ENCODE assay signal across 21 mouse cellular contexts in the genomic region with DNA sequence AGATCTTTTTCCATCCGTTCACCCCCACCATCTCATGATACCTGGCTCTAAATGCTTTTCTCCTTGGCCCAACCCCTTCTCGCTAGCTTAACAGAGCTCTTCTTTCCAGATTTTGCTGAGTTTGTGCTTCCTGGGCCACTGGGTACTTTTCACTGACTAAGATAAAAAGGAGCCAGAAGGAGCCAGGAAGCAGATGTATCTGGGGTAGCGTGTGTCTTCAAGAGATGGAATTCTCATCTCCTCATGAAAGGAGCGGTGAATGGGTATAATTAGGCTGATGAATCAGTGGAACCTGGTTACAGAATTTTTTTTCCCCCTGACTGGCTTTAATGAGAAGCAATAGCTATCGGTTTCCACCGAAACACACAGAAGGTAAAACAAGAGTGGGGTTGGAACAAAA.
A peak's percentile ranks its signal among the peaks of the same experiment; 100 is the strongest.
DNase-seq lines count a peak whose midpoint lies in the region; ATAC-seq and TF ChIP-seq lines count a peak whose summit lies in the region.
"Had no signal": no experiment of that assay in that cellular context is flagged by ENCODE, and none has a peak within 500 bp of the region (broad histone marks: within the 10 kb centered on the region; RNA-seq: fewer than 3 reads in every experiment).

No protein-coding gene starts in this region.

- no peak for DNase-seq in forebrain, embryonic 10.5 days (ENCODE audit: extremely low spot score, low spot score)
- no peak for DNase-seq in layer of hippocampus, adult 2 months (ENCODE audit: low spot score in 2 of 2)
- DNase-seq in layer of hippocampus, postnatal 14 days (ENCODE audit: low spot score in 2 of 2) = no peak
- DNase-seq in embryonic facial prominence, embryonic 10.5 days (ENCODE audit: low spot score) = no peak
- no peak for DNase-seq in lung, postnatal 14 days
- DNase-seq: cerebellum, adult 11-12 months; cerebellum, postnatal 25 days; heart, postnatal 4 days; kidney, adult 11 months; kidney, postnatal 10 days; layer of hippocampus, adult 9-11 months; lung, postnatal 10 days; thymus, postnatal 14 days had no signal

- no peaks in the 10 kb centered on the region for H3K27me3 ChIP-seq in forebrain, embryonic 10.5 days (ENCODE audit: poor library complexity, severe bottlenecking)
- no peaks in the 10 kb centered on the region for H3K27me3 ChIP-seq in forebrain, embryonic 13.5 days
- no peaks in the 10 kb centered on the region for H3K27me3 ChIP-seq in embryonic facial prominence, embryonic 10.5 days (replicated peaks; ENCODE audit: low read depth, poor library complexity, severe bottlenecking)
- no peaks in the 10 kb centered on the region for H3K27me3 ChIP-seq in midbrain, embryonic 16.5 days (ENCODE audit: control insufficient read depth, insufficient read depth, low read depth, low read length)
- H3K27me3 ChIP-seq in heart, embryonic 12.5 days (replicated peaks) = no peaks in the 10 kb centered on the region
- H3K27me3 ChIP-seq: heart, embryonic 13.5 days; limb, embryonic 15.5 days; megakaryocyte, embryonic 14.5 days had no signal

- H3K4me1 ChIP-seq in forebrain, embryonic 10.5 days = peaks cover 39% of the 10 kb centered on the region
- peaks cover 32% of the 10 kb centered on the region for H3K4me1 ChIP-seq in forebrain, embryonic 13.5 days
- peaks cover 26% of the 10 kb centered on the region for H3K4me1 ChIP-seq in embryonic facial prominence, embryonic 10.5 days
- H3K4me1 ChIP-seq in midbrain, embryonic 16.5 days (ENCODE audit: control insufficient read depth, insufficient read depth, low read length) = peaks cover 19% of the 10 kb centered on the region
- no peaks in the 10 kb centered on the region for H3K4me1 ChIP-seq in heart, embryonic 12.5 days (replicated peaks)
- H3K4me1 ChIP-seq: heart, embryonic 13.5 days; limb, embryonic 15.5 days; megakaryocyte, embryonic 14.5 days had no signal

- H3K4me2 ChIP-seq in forebrain, embryonic 13.5 days = no peak overlapping the region
- no peak overlapping the region for H3K4me2 ChIP-seq in midbrain, embryonic 16.5 days (ENCODE audit: low read length)
- H3K4me2 ChIP-seq in heart, embryonic 12.5 days = no peak overlapping the region
- H3K4me2 ChIP-seq: heart, embryonic 13.5 days; limb, embryonic 15.5 days had no signal

- 70% methylated on average over 6 of the region's 6 CpGs for WGBS in forebrain, embryonic 10.5 days
- WGBS in forebrain, embryonic 13.5 days = 57% methylated on average over 6 of the region's 6 CpGs
- 71% methylated on average over 6 of the region's 6 CpGs for WGBS in embryonic facial prominence, embryonic 10.5 days
- 65% methylated on average over 6 of the region's 6 CpGs for WGBS in midbrain, embryonic 16.5 days
- WGBS in heart, embryonic 12.5 days = 72% methylated on average over 6 of the region's 6 CpGs

- no peak overlapping the region for H3K9ac ChIP-seq in forebrain, embryonic 13.5 days
- no peak overlapping the region for H3K9ac ChIP-seq in midbrain, embryonic 16.5 days (ENCODE audit: low read depth, low read length)
- no peak overlapping the region for H3K9ac ChIP-seq in heart, embryonic 12.5 days
- H3K9ac ChIP-seq: heart, embryonic 13.5 days; limb, embryonic 15.5 days had no signal

- H3K4me3 ChIP-seq in forebrain, embryonic 10.5 days = no peak overlapping the region
- no peak overlapping the region for H3K4me3 ChIP-seq in forebrain, embryonic 13.5 days
- H3K4me3 ChIP-seq in layer of hippocampus, adult 2 months = no peak overlapping the region
- H3K4me3 ChIP-seq in embryonic facial prominence, embryonic 10.5 days = no peak overlapping the region
- H3K4me3 ChIP-seq in midbrain, embryonic 16.5 days (ENCODE audit: low read depth, low read length) = no peak overlapping the region
- no peak overlapping the region for H3K4me3 ChIP-seq in heart, embryonic 12.5 days
- H3K4me3 ChIP-seq: erythroblast, embryonic 14.5 days; heart, embryonic 13.5 days; limb, embryonic 15.5 days; megakaryocyte, embryonic 14.5 days; myocyte had no signal

- no peak for TF ChIP-seq CTCF in layer of hippocampus, adult 2 months (conservative IDR thresholded peaks at IDR 0.05)

- H3K36me3 ChIP-seq in forebrain, embryonic 10.5 days (replicated peaks) = no peaks in the 10 kb centered on the region
- H3K36me3 ChIP-seq in forebrain, embryonic 13.5 days (ENCODE audit: poor library complexity, severe bottlenecking) = no peaks in the 10 kb centered on the region
- no peaks in the 10 kb centered on the region for H3K36me3 ChIP-seq in embryonic facial prominence, embryonic 10.5 days (replicated peaks)
- no peaks in the 10 kb centered on the region for H3K36me3 ChIP-seq in midbrain, embryonic 16.5 days (ENCODE audit: control insufficient read depth, insufficient read depth, low read length)
- no peaks in the 10 kb centered on the region for H3K36me3 ChIP-seq in heart, embryonic 12.5 days
- H3K36me3 ChIP-seq: heart, embryonic 13.5 days; limb, embryonic 15.5 days had no signal

- peak overlapping the region; percentile 57 for H3K27ac ChIP-seq in forebrain, embryonic 10.5 days
- no peak overlapping the region for H3K27ac ChIP-seq in forebrain, embryonic 13.5 days
- peak overlapping the region; percentile 64; the same call in 1 of the 2 replicates for H3K27ac ChIP-seq in layer of hippocampus, adult 2 months
- H3K27ac ChIP-seq in embryonic facial prominence, embryonic 10.5 days (replicated peaks) = peak overlapping the region; percentile 30; the same call in 1 of the 2 replicates
- peak overlapping the region; percentile 1; the same call in 1 of the 2 replicates for H3K27ac ChIP-seq in midbrain, embryonic 16.5 days (ENCODE audit: low read length)
- H3K27ac ChIP-seq in heart, embryonic 12.5 days (ENCODE audit: poor library complexity, severe bottlenecking) = no peak overlapping the region
- H3K27ac ChIP-seq: heart, embryonic 13.5 days; limb, embryonic 15.5 days had no signal

- no peaks in the 10 kb centered on the region for H3K9me3 ChIP-seq in forebrain, embryonic 10.5 days
- no peaks in the 10 kb centered on the region for H3K9me3 ChIP-seq in forebrain, embryonic 13.5 days (replicated peaks)
- H3K9me3 ChIP-seq in embryonic facial prominence, embryonic 10.5 days = no peaks in the 10 kb centered on the region
- no peaks in the 10 kb centered on the region for H3K9me3 ChIP-seq in midbrain, embryonic 16.5 days (replicated peaks; ENCODE audit: control insufficient read depth, low read length, poor library complexity, severe bottlenecking)
- H3K9me3 ChIP-seq in heart, embryonic 12.5 days (replicated peaks) = no peaks in the 10 kb centered on the region
- H3K9me3 ChIP-seq: heart, embryonic 13.5 days; limb, embryonic 15.5 days had no signal

- no peak for ATAC-seq in forebrain, embryonic 13.5 days
- no peak for ATAC-seq in midbrain, embryonic 16.5 days
- ATAC-seq in heart, embryonic 12.5 days (ENCODE audit: insufficient number of reproducible peaks, low FRiP score) = no peak

Comparison
In these comparisons a context has a peak if more than half of its experiments do, and no peak if none do; other contexts are left out.
1. H3K27ac ChIP-seq: peak in forebrain, embryonic 10.5 days (single experiment), layer of hippocampus, adult 2 months (single experiment), embryonic facial prominence, embryonic 10.5 days (single experiment) and midbrain, embryonic 16.5 days (single experiment); none in forebrain, embryonic 13.5 days (single experiment) and heart, embryonic 12.5 days (single experiment).